Mouse (Mus musculus): ENCODE measurements around the gene Pde1b.

DNA sequence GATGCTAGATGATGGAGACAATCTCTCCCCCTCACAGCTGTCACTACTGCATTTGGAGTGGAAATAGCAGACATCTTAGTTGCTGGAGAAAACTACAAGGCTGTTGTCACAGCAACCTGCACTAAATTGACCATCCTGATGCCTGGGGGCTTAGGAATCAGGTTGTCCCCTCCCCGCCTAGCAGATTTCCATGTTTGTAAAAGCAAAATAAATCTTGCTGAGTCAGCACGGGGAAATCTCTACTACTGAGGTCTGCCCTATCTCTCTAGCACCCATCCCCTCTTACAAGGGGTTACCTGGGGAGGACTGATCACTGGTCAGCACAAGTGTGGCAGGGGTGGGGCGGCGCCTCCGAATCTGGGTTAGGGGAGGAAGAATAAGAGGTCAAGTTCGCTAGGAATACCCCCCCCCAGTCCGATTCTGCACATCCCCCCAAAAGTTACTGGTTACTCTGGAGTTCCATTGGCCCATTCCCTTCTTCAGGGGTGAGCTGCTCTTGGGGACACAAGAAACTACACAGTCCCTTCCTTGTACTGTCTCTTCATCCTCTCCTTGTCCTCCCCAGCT lies 31.3 kb downstream of the Pde1b start:
- TF ChIP-seq CTCF (IDR thresholded peaks at IDR 0.05; ENCODE audit: low read depth) (no peak), EP300 (IDR thresholded peaks at IDR 0.05; ENCODE audit: low read depth) (no peak)
